Mouse (Mus musculus) lung, postnatal 25 days (tissue): ENCODE measurements around the gene Lig1.

Source experiments
- DNase-seq: peaks from one replicate; pipeline ENCODE4 v3.0.0; 2022; ENCODE audit warnings: low spot score

Gene Lig1

DNA sequence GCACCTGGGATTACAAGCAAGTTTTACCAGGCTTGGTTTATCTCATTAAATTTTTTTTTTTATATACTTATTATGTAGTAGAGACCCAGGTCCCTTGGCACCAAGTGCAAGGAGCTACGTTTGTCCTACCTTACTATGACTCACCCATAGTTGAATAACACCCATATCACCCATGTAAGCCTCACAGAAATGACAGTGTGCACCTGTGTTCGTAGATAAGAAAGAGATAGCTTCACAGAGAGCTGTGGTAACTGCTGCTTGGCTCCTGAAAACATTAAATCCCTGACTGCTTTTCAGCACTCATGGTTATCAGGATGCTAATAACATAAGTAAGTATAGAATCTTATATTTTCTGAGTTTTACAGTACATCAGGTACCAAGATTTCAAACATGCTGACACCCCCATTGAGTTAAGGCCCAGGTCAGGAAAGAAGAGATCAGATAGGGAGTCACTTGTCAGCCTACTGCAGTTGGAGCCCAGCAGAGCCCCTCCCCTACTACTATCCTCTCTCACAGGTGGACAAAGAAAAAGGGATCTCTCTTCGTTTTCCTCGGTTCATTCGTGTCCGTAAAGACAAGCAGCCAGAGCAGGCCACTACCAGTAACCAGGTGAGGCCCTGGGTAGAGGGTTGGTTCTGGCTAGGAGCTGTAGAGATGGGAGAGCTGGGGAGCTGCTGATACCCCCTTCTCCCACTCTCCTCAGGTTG, 33.6 kb downstream of the Lig1 start:
- DNase-seq, result no peak

GRCm38 (mm10) chr7:13311401-13311800, 34.3 kb downstream of the Lig1 start:
- no peak for DNase-seq

DNA sequence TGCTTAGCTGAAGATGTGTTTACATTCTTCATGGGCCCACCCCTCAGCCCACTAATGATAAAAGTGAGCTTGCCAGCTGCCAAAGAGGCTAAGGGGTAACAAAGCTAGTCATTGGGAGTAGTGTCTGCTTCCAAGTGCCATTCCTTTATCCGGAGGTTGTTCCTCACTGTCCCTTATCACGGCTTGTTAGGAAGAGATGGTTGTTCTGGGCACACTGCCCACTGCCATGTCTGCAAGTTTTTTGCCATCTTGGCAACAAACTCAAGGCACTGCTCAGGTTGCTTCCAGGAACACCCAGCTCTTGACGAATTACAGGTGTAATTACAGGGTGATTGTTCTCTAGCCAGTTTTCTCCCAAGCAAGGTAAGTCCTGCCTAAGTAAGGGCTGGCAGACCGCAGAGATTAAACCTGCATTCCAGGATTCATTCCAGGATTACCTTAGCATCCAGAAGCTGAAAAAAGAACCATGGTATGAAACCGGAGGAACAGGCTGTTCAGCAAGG, 37.1 kb downstream of the Lig1 start:
- DNase-seq, result no peak

GRCm38 (mm10) chr7:13321424-13321823, 44.3 kb downstream of the Lig1 start:
- no peak for DNase-seq

- no peak for DNase-seq
These were observed 47.2 kb downstream of the Lig1 start, which contains the start of gene Pla2g4c for GRCm38 (mm10) chr7:13324316-13324715. Gene Pla2g4c, plus strand, starts transcription at chr7:13324655.

- DNase-seq, result no peak
These were observed 53.5 kb downstream of the Lig1 start for GRCm38 (mm10) chr7:13330575-13330974.

GRCm38 (mm10) chr7:13355943-13356342, 78.9 kb downstream of the Lig1 start:
- no peak for DNase-seq
